Mouse (Mus musculus) lung, postnatal 0 days (tissue): ENCODE measurements at regions not wholly inside any gene's neighbourhood (a gene's known extent, or its start where the extent isn't known, plus 50 kb on each side); places are given as distances from the start of the nearest gene placed in this dataset.

Experiments
- CTCF ChIP-seq: IDR thresholded peaks from 2 replicates; pipeline ENCODE4 v1.5.1; 2016; ENCODE audit warnings: antibody characterized with exemption, mild to moderate bottlenecking
- EP300 ChIP-seq: IDR thresholded peaks from 2 replicates; pipeline ENCODE4 v1.6.1; 2016; ENCODE audit warnings: antibody characterized with exemption, mild to moderate bottlenecking, control low read depth

DNA sequence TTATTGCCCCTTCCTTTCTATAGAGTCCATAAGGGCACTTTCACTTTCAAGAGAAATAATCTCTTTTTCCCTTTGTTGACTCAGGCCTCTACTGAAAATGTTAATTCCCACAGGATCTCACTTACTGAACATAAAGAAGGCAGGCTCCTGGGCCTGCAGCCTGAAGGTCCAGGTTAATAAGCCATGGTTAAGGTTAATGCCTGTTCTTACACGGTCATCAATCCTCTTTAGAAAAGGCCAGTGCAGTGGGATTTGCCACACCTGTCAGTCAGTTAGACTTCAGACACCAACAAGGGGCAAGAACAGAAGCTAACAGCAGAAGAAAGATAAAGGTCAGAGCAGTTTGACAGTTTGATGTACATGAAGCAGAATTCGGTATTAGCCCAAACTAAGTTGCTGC lies 288.6 kb downstream of the Fam84b start:
- no peak for TF ChIP-seq CTCF
- no peak for TF ChIP-seq EP300
